Mouse (Mus musculus) ES-E14 (cell line): Measurements from ENCODE around the gene Tmem179.

Source experiments
- CHD2 ChIP-seq: IDR thresholded peaks from 2 replicates; pipeline ENCODE4 v1.6.1; 2014; ENCODE audit warnings: mild to moderate bottlenecking, low read depth, low read length, inconsistent platforms
- HCFC1 ChIP-seq: IDR thresholded peaks from 2 replicates; pipeline ENCODE4 v1.6.1; 2012; ENCODE audit warnings: low read length, inconsistent platforms, borderline replicate concordance; ENCODE audit not compliant: insufficient read depth
- ZC3H11A ChIP-seq: IDR thresholded peaks from 2 replicates; pipeline ENCODE4 v1.6.1; 2012; ENCODE audit warnings: low read depth, mild to moderate bottlenecking, inconsistent platforms, low read length, borderline replicate concordance

GRCm38 (mm10) chr12:112560176-112560797 is 43.7 kb upstream of the Tmem179 start:
- no peak for TF ChIP-seq ZC3H11A
- no peak for TF ChIP-seq CHD2
- TF ChIP-seq HCFC1: no peak
